Mouse (Mus musculus) kidney, postnatal 0 days (tissue): Measurements from ENCODE around the gene Nab2. TPM values are rescaled to one million over a fixed set of nuclear protein-coding genes. Genes with fewer than 3 reads are reported as not detected.

ENCODE experiments used
- ATAC-seq: fragments of 200-750 bp; cut with Nextera tagmentation; replicated peaks from 2 replicates; pipeline ENCODE4 v1.8.0; 2017; ENCODE audit warnings: low read depth, moderate number of reproducible peaks, moderate TSS enrichment, moderate library complexity; ENCODE audit not compliant: low FRiP score
- DNase-seq: peaks from one replicate; pipeline ENCODE4 v3.0.0-alpha.2; 2016; ENCODE audit warnings: low spot score
- H3K27ac ChIP-seq: fragments of 300-500 bp; sonication (generic); 2 replicates; pipeline ENCODE4 v1.5.1; 2014; ENCODE audit warnings: mild to moderate bottlenecking
- H3K27me3 ChIP-seq: fragments of 300-500 bp; sonication (generic); 2 replicates; pipeline ENCODE4 v1.6.1; 2014; ENCODE audit warnings: low read length, mixed read lengths; ENCODE audit not compliant: insufficient read depth
- H3K36me3 ChIP-seq: fragments of 300-500 bp; sonication (generic); 2 replicates; pipeline ENCODE4 v1.6.1; 2014; ENCODE audit warnings: low read length, mixed read lengths; ENCODE audit not compliant: insufficient read depth
- H3K4me1 ChIP-seq: fragments of 300-500 bp; sonication (generic); replicated peaks from 2 replicates; pipeline ENCODE4 v1.6.1; 2014; ENCODE audit warnings: antibody characterized with exemption, low read length, mixed read lengths; ENCODE audit not compliant: insufficient read depth
- H3K4me2 ChIP-seq: fragments of 300-500 bp; sonication (generic); 2 replicates; pipeline ENCODE4 v1.6.1; 2014; ENCODE audit warnings: mild to moderate bottlenecking, low read length, moderate library complexity, mixed read lengths
- H3K4me3 ChIP-seq: fragments of 300-500 bp; sonication (generic); replicated peaks from 2 replicates; pipeline ENCODE4 v1.5.1; 2014; ENCODE audit warnings: low read depth, low read length
- H3K9ac ChIP-seq: fragments of 300-500 bp; sonication (generic); 2 replicates; pipeline ENCODE4 v1.6.1; 2014; ENCODE audit warnings: low read depth, low read length
- H3K9me3 ChIP-seq: fragments of 300-500 bp; sonication (generic); replicated peaks from 2 replicates; pipeline ENCODE4 v1.6.1; 2016; ENCODE audit warnings: low read length, inconsistent platforms, mixed read lengths
- CTCF ChIP-seq: IDR thresholded peaks from 2 replicates; pipeline ENCODE4 v1.5.1; 2016; ENCODE audit warnings: antibody characterized with exemption, low read depth, mild to moderate bottlenecking, moderate library complexity
- WGBS: fragments of 180-500 bp; shearing (Covaris S2); extraction: QIAGEN DNeasy Blood & Tissue Kit; methylation state at CpG from one replicate; pipeline ENCODE4 v1.1.7; 2014; 5-methylcytosine and 5-hydroxymethylcytosine counted together
- polyA plus RNA-seq: library from polyadenylated mRNA; unstranded; fragments of >200 nt; fragmentation: Nextera tagmentation; extraction: Ambion mirVana; gene quantifications from 2 replicates; pipeline ENCODE4 v1.2.1, GENCODE M21; 2015

Nab2 gene
- polyA plus RNA-seq, 1 experiment from 2014 or later: 24.3 TPM

DNA sequence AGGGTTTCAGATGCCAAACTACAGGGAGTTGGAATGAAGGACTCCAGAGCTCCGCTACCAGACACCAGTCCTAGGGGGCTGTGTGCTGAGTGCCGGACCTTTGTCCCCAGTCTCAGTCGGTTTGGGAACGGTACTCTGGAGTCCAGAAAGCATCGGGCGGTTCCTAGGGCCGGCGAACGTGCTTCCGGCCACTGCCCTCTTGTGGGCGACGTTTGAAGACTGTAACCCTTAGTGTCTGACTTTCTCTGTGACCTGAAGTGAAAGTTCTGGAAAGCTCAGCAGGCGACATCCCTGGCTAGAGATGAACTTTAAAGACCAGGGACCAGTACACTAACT, 46.3 kb downstream of the Nab2 start:
- H3K36me3 ChIP-seq: no peaks in the 10 kb centered on the region
- H3K9me3 ChIP-seq: no peaks in the 10 kb centered on the region
- peak; percentile 94 for DNase-seq
- peak; percentile 77 for TF ChIP-seq CTCF
- H3K27me3 ChIP-seq: no peaks in the 10 kb centered on the region
- peak overlapping the region; percentile 53 for H3K4me3 ChIP-seq
- peaks cover 12% of the 10 kb centered on the region; the same call in 1 of the 2 replicates for H3K4me1 ChIP-seq
- H3K27ac ChIP-seq: peak overlapping the region; percentile 95
- peak overlapping the region; percentile 95 for H3K4me2 ChIP-seq
- 1% methylated on average over 13 of the region's 13 CpGs for WGBS
- ATAC-seq: peak; percentile 47
- peak overlapping the region; percentile 58; the same call in 1 of the 2 replicates for H3K9ac ChIP-seq

DNA sequence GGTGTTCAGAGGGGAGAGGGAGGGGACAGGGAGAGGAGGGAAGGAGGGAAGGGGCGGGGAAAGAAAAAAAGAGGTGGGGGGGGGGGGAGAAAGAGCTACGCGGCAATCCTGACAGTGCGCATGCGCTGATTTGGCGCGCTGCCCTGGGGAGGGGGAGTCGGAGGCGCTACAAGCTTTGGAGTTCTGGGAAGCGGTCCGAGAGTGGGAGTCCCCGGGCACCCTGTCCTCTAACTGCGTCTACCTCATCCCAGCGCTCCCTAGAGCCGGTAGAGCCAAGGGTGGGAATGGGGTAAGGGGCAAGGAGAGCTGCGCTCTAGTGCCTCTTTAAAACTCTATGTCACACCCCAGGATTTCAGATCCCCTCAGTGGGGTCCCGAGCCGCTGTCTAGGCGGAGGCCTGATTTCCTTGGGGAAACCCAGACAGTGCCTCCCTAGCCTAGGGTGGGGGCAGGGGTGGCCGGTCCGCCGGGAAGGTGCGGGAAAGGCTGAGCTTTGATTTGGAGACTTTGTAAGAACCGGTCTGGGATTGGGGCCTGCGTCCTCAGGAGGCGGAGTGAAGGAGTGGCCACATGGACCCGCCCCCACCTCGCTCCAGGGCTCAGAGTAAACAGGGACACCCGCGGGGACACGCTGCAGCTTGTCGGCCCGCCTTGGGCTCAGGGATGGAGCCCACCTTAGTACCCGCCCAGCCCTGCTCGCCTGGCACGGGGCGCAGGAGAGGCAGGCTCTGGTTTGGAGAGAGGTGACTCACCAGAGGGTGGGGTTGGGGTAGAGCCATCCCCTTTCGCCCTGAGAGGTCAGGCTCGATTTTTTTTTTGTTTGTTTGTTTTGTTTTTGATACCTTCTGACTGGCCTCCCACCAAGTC, 46.9 kb downstream of the Nab2 start:
- Histone ChIP-seq H3K4me3 (peak overlapping the region; percentile 53), H3K9me3 (no peaks in the 10 kb centered on the region), H3K9ac (peak overlapping the region; percentile 58), H3K27me3 (no peaks in the 10 kb centered on the region), H3K4me2 (peak overlapping the region; percentile 95), H3K36me3 (no peaks in the 10 kb centered on the region), H3K4me1 (peaks cover 15% of the 10 kb centered on the region; the same call in 1 of the 2 replicates), H3K27ac (peak overlapping the region; percentile 95)
- WGBS: under 1% methylated on average over 34 of the region's 39 CpGs
- peak; percentile 97 for DNase-seq
- TF ChIP-seq CTCF: no peak; the same call in 1 of the 2 replicates
- ATAC-seq: peak; percentile 89

DNA sequence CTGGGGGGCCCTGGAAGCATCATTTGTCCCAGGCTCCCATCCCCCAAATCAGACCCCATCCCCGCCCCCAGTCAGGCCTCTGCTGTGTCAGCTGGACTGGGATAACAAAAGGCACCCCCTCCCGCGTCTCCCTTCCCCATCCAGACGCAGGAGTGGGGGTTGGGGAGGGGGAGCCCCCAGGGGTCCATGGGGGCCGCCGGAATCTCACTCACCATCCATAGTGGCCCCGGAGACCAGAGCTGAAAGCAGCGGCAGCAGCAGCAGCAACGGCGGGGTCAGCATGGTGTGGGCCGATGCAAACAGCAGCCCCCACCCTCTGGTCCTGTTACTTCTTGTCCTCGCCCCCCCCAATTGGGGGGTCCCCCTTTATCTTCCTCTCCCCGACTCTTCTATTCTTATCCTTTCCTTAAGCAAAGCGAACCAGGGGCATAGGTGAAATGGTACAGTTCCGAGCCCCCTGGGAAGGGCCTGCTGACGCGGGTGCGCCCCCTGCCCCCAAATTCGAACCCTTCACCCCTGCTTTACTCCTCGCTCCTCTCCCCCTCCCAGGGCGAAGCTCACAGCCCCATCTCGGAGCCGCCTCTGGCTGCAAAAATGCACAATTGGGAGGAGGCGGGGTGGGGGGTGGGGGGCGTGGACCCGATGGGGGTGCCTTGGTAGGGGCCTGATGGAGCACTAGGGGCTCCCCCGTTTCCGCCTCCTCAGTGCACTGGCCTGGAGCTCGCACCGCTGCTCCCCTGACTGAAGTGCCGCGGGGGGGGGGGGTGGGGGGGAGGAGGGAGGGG, 47.8 kb downstream of the Nab2 start, which contains the start of gene Lrp1:
Lrp1 (minus strand) TSS at position 743 of the 785 bp plus-strand sequence.
- DNase-seq (peak; percentile 71), ATAC-seq (peak; percentile 59)
- Histone ChIP-seq H3K9ac (peak within 1 kb of the TSS; percentile 58), H3K9me3 (no peaks in the 10 kb centered on the region), H3K27me3 (no peaks in the 10 kb centered on the region), H3K4me3 (peak within 1 kb of the TSS; percentile 53), H3K4me2 (peak within 1 kb of the TSS; percentile 95), H3K27ac (peak within 1 kb of the TSS; percentile 95), H3K4me1 (peaks cover 18% of the 10 kb centered on the region), H3K36me3 (no peaks in the 10 kb centered on the region)
- 0 out of 2 replicates have a peak, but pooled peaks have one; percentile 6 for TF ChIP-seq CTCF
- WGBS: 2% methylated on average over 25 of the region's 32 CpGs

GRCm38 (mm10) chr10:127619941-127620405, 48.4 kb downstream of the Nab2 start:
- Histone ChIP-seq H3K4me1 (peaks cover 19% of the 10 kb centered on the region), H3K27me3 (no peaks in the 10 kb centered on the region), H3K27ac (peak overlapping the region; percentile 85), H3K36me3 (no peaks in the 10 kb centered on the region), H3K9ac (peak overlapping the region; percentile 58), H3K4me2 (peak overlapping the region; percentile 95), H3K4me3 (peak overlapping the region; percentile 53), H3K9me3 (no peaks in the 10 kb centered on the region)
- no peak for ATAC-seq
- TF ChIP-seq CTCF: no peak
- WGBS: 10% methylated on average over 12 of the region's 12 CpGs
- peak; percentile 66 for DNase-seq

GRCm38 (mm10) chr10:127619119-127619721, 49.1 kb downstream of the Nab2 start:
- Histone ChIP-seq H3K9ac (peak overlapping the region; percentile 58; the same call in 1 of the 2 replicates), H3K4me2 (peak overlapping the region; percentile 95), H3K27me3 (no peaks in the 10 kb centered on the region), H3K27ac (peak overlapping the region; percentile 14; the same call in 1 of the 2 replicates), H3K4me3 (peak overlapping the region; percentile 53), H3K4me1 (peaks cover 21% of the 10 kb centered on the region), H3K9me3 (no peaks in the 10 kb centered on the region), H3K36me3 (no peaks in the 10 kb centered on the region)
- 21% methylated on average over 8 of the region's 8 CpGs for WGBS
- no peak for ATAC-seq
- no peak for TF ChIP-seq CTCF
- DNase-seq: no peak
